Mouse (Mus musculus) gastrocnemius, postnatal 10 days (tissue): ENCODE results near the gene Nod2. TPM values are rescaled to one million over a fixed set of nuclear protein-coding genes. Genes with fewer than 3 reads are reported as not detected.
"Not testable (repeated sequence)": the region's sequence is repeated elsewhere in the genome, so short reads cannot be mapped to it uniquely, and the experiment has no call there.

Source experiments
- DNase-seq: peaks from one replicate; pipeline ENCODE4 v3.0.0; 2021; ENCODE audit warnings: mixed read lengths
- total RNA-seq, 2 experiments: library from RNA; stranded (reverse); gene quantifications; 2 replicates each; pipeline ENCODE4 v1.2.3; 2021

The Nod2 gene
- total RNA-seq, 2 experiments from 2014 or later: 1.1 to 1.4 TPM

GRCm38 (mm10) chr8:88631081-88631480, 16.0 kb upstream of the Nod2 start:
- no peak for DNase-seq

- DNase-seq: no peak
Observed at GRCm38 (mm10) chr8:88633343-88633765, 13.8 kb upstream of the Nod2 start.

GRCm38 (mm10) chr8:88635474-88636397, 11.4 kb upstream of the Nod2 start, which contains the start of gene Snx20:
TSS of gene Snx20 (minus strand) at chr8:88636128.
- DNase-seq: no peak

- DNase-seq: no peak
Observed at GRCm38 (mm10) chr8:88637092-88638000, 9.8 kb upstream of the Nod2 start.

- DNase-seq: no peak
Observed at GRCm38 (mm10) chr8:88638908-88639307, 8.2 kb upstream of the Nod2 start.

- DNase-seq: no peak
Observed at GRCm38 (mm10) chr8:88642734-88643564, 4.2 kb upstream of the Nod2 start.

- no peak for DNase-seq
Observed at GRCm38 (mm10) chr8:88648322-88648721, 1.2 kb downstream of the Nod2 start.

- DNase-seq: no peak
Observed at GRCm38 (mm10) chr8:88650016-88650708, 3.0 kb downstream of the Nod2 start.

GRCm38 (mm10) chr8:88651122-88651521, 4.0 kb downstream of the Nod2 start:
- not testable (repeated sequence) for DNase-seq

GRCm38 (mm10) chr8:88655334-88655733, 8.2 kb downstream of the Nod2 start:
- DNase-seq: no peak

- DNase-seq: no peak
Observed at GRCm38 (mm10) chr8:88659873-88660272, 12.8 kb downstream of the Nod2 start.

GRCm38 (mm10) chr8:88662401-88662821, 15.3 kb downstream of the Nod2 start:
- no peak for DNase-seq

- no peak for DNase-seq
Observed at GRCm38 (mm10) chr8:88664121-88664520, 17.0 kb downstream of the Nod2 start.

- peak; percentile 34 for DNase-seq
Observed at GRCm38 (mm10) chr8:88664947-88665346, 17.8 kb downstream of the Nod2 start.

GRCm38 (mm10) chr8:88666435-88666834, 19.3 kb downstream of the Nod2 start:
- DNase-seq: no peak

- DNase-seq: no peak
Observed at GRCm38 (mm10) chr8:88668400-88669086, 21.4 kb downstream of the Nod2 start.

- DNase-seq: no peak
Observed at GRCm38 (mm10) chr8:88670782-88671181, 23.7 kb downstream of the Nod2 start.

GRCm38 (mm10) chr8:88671575-88671974, 24.5 kb downstream of the Nod2 start:
- DNase-seq: no peak

- DNase-seq: no peak
Observed at GRCm38 (mm10) chr8:88673859-88674258, 26.7 kb downstream of the Nod2 start.

- no peak for DNase-seq
Observed at GRCm38 (mm10) chr8:88675372-88676165, 28.5 kb downstream of the Nod2 start.
